Mouse (Mus musculus) midbrain, embryonic 15.5 days (tissue): Measurements from ENCODE around the gene Spon1. TPM values are rescaled to one million over a fixed set of nuclear protein-coding genes. Genes with fewer than 3 reads are reported as not detected.

Source experiments
- ATAC-seq: fragments of 200-750 bp; cut with Nextera tagmentation; replicated peaks from 2 replicates; pipeline ENCODE4 v1.8.0; 2017; ENCODE audit warnings: moderate TSS enrichment
- H3K27ac ChIP-seq: fragments of 300-500 bp; sonication (generic); 2 replicates; pipeline ENCODE4 v1.5.1; 2015; ENCODE audit warnings: mild to moderate bottlenecking, inconsistent platforms
- H3K27me3 ChIP-seq: fragments of 300-500 bp; sonication (generic); replicated peaks from 2 replicates; pipeline ENCODE4 v1.6.1; 2015; ENCODE audit warnings: inconsistent platforms
- H3K36me3 ChIP-seq: fragments of 300-500 bp; sonication (generic); replicated peaks from 2 replicates; pipeline ENCODE4 v1.6.1; 2015; ENCODE audit warnings: inconsistent platforms
- H3K4me1 ChIP-seq: fragments of 300-500 bp; sonication (generic); 2 replicates; pipeline ENCODE4 v1.6.1; 2015; ENCODE audit warnings: inconsistent platforms
- H3K4me2 ChIP-seq: fragments of 300-500 bp; sonication (generic); 2 replicates; pipeline ENCODE4 v1.6.1; 2015; ENCODE audit warnings: inconsistent platforms, mild to moderate bottlenecking, moderate library complexity
- H3K4me3 ChIP-seq: fragments of 300-500 bp; sonication (generic); 2 replicates; pipeline ENCODE4 v1.5.1; 2015; ENCODE audit warnings: mild to moderate bottlenecking, inconsistent platforms
- H3K9ac ChIP-seq: fragments of 300-500 bp; sonication (generic); 2 replicates; pipeline ENCODE4 v1.6.1; 2015; ENCODE audit warnings: mild to moderate bottlenecking, inconsistent platforms
- H3K9me3 ChIP-seq: fragments of 300-500 bp; sonication (generic); 2 replicates; pipeline ENCODE4 v1.6.1; 2016; ENCODE audit warnings: inconsistent platforms
- WGBS: fragments of 180-500 bp; shearing (Covaris S2); methylation state at CpG from one replicate; pipeline ENCODE4 v1.1.7; 2015; ENCODE audit warnings: mixed read lengths; 5-methylcytosine and 5-hydroxymethylcytosine counted together
- polyA plus RNA-seq: library from polyadenylated mRNA; unstranded; fragments of >200 nt; fragmentation: Nextera tagmentation; extraction: Ambion mirVana; gene quantifications from 2 replicates; pipeline ENCODE4 v1.2.1, GENCODE M21; 2015

The Spon1 gene
- polyA plus RNA-seq, 1 experiment from 2014 or later: 47.2 TPM

- Histone ChIP-seq H3K4me3 (no peak overlapping the region), H3K27ac (no peak overlapping the region), H3K9me3 (no peaks in the 10 kb centered on the region), H3K4me2 (no peak overlapping the region), H3K9ac (no peak overlapping the region), H3K27me3 (no peaks in the 10 kb centered on the region), H3K4me1 (peaks cover 16% of the 10 kb centered on the region), H3K36me3 (no peaks in the 10 kb centered on the region)
- WGBS: 46% methylated on average over 5 of the region's 5 CpGs
- no peak for ATAC-seq
Observed at GRCm38 (mm10) chr7:113825498-113826205, 59.9 kb downstream of the Spon1 start.

DNA sequence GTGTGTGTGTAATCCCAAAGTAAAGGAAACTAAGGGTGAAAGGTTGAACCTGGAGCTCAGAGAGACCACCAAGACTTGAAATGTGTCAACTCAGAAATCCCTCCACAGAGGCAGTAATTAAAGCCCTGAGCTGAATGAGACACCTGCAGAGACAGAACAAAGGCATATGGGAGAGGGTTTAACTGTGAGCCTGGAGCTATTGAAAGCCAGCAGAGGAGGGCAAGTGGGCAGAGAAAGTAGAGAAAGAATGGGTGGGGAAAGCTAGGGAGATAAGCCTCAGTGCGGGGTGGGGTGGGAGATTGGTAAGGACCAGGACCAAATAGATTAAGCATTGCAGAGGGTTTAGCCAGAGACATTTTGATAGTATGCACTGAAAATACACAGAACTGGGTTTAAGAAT lies 60.7 kb downstream of the Spon1 start:
- ATAC-seq: no peak
- Histone ChIP-seq H3K9ac (no peak overlapping the region), H3K4me1 (peaks cover 16% of the 10 kb centered on the region), H3K36me3 (no peaks in the 10 kb centered on the region), H3K4me3 (no peak overlapping the region), H3K27ac (no peak overlapping the region), H3K27me3 (no peaks in the 10 kb centered on the region), H3K4me2 (no peak overlapping the region), H3K9me3 (no peaks in the 10 kb centered on the region)
- 6% methylated on average over 1 of the region's 1 CpGs for WGBS

- no peaks in the 10 kb centered on the region for H3K27me3 ChIP-seq
- peaks cover 16% of the 10 kb centered on the region for H3K4me1 ChIP-seq
- H3K27ac ChIP-seq: no peak overlapping the region
- no peak overlapping the region for H3K4me2 ChIP-seq
- WGBS: 12% methylated on average over 2 of the region's 2 CpGs
- no peak overlapping the region for H3K4me3 ChIP-seq
- H3K9ac ChIP-seq: no peak overlapping the region
- no peaks in the 10 kb centered on the region for H3K36me3 ChIP-seq
- ATAC-seq: peak; percentile 39; the same call in 1 of the 2 replicates
- H3K9me3 ChIP-seq: no peaks in the 10 kb centered on the region
Observed at GRCm38 (mm10) chr7:113828122-113828571, 62.3 kb downstream of the Spon1 start.

GRCm38 (mm10) chr7:113828576-113828975 lies 62.8 kb downstream of the Spon1 start:
- no peak for ATAC-seq
- H3K4me2 ChIP-seq: no peak overlapping the region
- 28% methylated on average over 2 of the region's 2 CpGs for WGBS
- H3K4me3 ChIP-seq: no peak overlapping the region
- H3K36me3 ChIP-seq: no peaks in the 10 kb centered on the region
- H3K9me3 ChIP-seq: no peaks in the 10 kb centered on the region
- peaks cover 16% of the 10 kb centered on the region for H3K4me1 ChIP-seq
- H3K27me3 ChIP-seq: no peaks in the 10 kb centered on the region
- H3K27ac ChIP-seq: no peak overlapping the region
- no peak overlapping the region for H3K9ac ChIP-seq

- no peak overlapping the region for H3K4me3 ChIP-seq
- no peak for ATAC-seq
- no peaks in the 10 kb centered on the region for H3K9me3 ChIP-seq
- no peak overlapping the region for H3K9ac ChIP-seq
- H3K27ac ChIP-seq: no peak overlapping the region
- H3K4me1 ChIP-seq: no peaks in the 10 kb centered on the region
- no peaks in the 10 kb centered on the region for H3K27me3 ChIP-seq
- WGBS: 86% methylated on average over 4 of the region's 4 CpGs
- H3K36me3 ChIP-seq: no peaks in the 10 kb centered on the region
- H3K4me2 ChIP-seq: no peak overlapping the region
Observed at GRCm38 (mm10) chr7:113837151-113837550, 71.4 kb downstream of the Spon1 start.

GRCm38 (mm10) chr7:113839431-113839830 lies 73.6 kb downstream of the Spon1 start:
- H3K4me2 ChIP-seq: no peak overlapping the region
- 77% methylated on average over 8 of the region's 8 CpGs for WGBS
- H3K4me3 ChIP-seq: no peak overlapping the region
- no peak overlapping the region for H3K9ac ChIP-seq
- no peak for ATAC-seq
- H3K4me1 ChIP-seq: no peaks in the 10 kb centered on the region
- no peak overlapping the region for H3K27ac ChIP-seq
- H3K36me3 ChIP-seq: no peaks in the 10 kb centered on the region
- no peaks in the 10 kb centered on the region for H3K27me3 ChIP-seq
- no peaks in the 10 kb centered on the region for H3K9me3 ChIP-seq

- 83% methylated on average over 2 of the region's 2 CpGs for WGBS
- no peak for ATAC-seq
- H3K27me3 ChIP-seq: no peaks in the 10 kb centered on the region
Observed at GRCm38 (mm10) chr7:113841521-113841920, 75.7 kb downstream of the Spon1 start.

DNA sequence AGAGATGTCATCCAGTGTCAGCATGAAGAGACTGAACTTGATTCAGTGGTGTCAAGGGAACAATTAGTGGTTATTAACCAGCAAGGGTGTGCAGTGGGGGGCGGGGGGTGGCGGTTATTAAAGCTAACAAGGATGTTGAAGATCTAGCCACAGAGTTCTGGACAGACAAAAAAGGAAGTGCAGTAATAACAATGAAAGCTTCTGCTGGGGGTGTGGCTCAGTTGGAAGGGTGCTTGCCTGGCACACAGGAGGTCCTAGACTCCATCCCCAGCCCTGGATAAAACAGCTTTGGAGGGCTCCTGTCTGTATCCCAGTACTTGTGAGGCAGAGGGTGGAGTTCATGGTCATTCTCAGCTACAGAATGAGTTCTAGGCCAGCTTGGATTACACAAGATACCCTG lies 77.4 kb downstream of the Spon1 start:
- H3K27me3 ChIP-seq: no peaks in the 10 kb centered on the region
- no peak overlapping the region for H3K9ac ChIP-seq
- no peaks in the 10 kb centered on the region for H3K9me3 ChIP-seq
- no peak overlapping the region for H3K4me3 ChIP-seq
- no peak overlapping the region for H3K27ac ChIP-seq
- no peak for ATAC-seq
- H3K4me2 ChIP-seq: no peak overlapping the region
- no peaks in the 10 kb centered on the region for H3K36me3 ChIP-seq
- H3K4me1 ChIP-seq: no peaks in the 10 kb centered on the region
- 76% methylated on average over 2 of the region's 2 CpGs for whole genome bisulfite sequencing

More at GRCm38 (mm10) chr7:113841521-113841920, 75.7 kb downstream of the Spon1 start:
- H3K9ac ChIP-seq: no peak overlapping the region
- H3K27ac ChIP-seq: no peak overlapping the region
- no peaks in the 10 kb centered on the region for H3K4me1 ChIP-seq
- no peaks in the 10 kb centered on the region for H3K9me3 ChIP-seq
- H3K4me2 ChIP-seq: no peak overlapping the region
- H3K4me3 ChIP-seq: no peak overlapping the region
- no peaks in the 10 kb centered on the region for H3K36me3 ChIP-seq

DNA sequence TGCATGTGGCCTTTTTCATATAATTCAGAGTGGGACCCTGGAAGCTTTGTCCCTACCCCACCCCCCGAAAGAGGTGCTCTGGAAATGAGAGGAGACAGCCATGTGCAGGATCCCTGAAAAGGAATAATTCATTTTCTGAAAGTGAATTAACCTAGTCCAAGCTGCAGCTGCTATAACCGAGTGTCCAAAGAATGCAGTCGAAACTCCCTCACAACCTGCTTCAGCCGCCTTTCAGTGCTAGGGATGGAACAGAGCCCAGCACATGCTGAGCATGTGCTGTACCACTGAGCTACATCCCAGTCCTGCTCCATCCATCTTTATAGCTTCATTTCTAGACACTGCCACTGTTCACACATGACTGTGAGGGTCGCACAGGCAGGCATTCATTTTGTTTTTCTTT lies 79.4 kb downstream of the Spon1 start:
- 66% methylated on average over 5 of the region's 5 CpGs for WGBS
- no peak overlapping the region for H3K4me3 ChIP-seq
- H3K27ac ChIP-seq: no peak overlapping the region
- no peak overlapping the region for H3K9ac ChIP-seq
- no peaks in the 10 kb centered on the region for H3K27me3 ChIP-seq
- no peaks in the 10 kb centered on the region for H3K9me3 ChIP-seq
- H3K4me2 ChIP-seq: no peak overlapping the region
- no peaks in the 10 kb centered on the region for H3K4me1 ChIP-seq
- ATAC-seq: no peak
- no peaks in the 10 kb centered on the region for H3K36me3 ChIP-seq

DNA sequence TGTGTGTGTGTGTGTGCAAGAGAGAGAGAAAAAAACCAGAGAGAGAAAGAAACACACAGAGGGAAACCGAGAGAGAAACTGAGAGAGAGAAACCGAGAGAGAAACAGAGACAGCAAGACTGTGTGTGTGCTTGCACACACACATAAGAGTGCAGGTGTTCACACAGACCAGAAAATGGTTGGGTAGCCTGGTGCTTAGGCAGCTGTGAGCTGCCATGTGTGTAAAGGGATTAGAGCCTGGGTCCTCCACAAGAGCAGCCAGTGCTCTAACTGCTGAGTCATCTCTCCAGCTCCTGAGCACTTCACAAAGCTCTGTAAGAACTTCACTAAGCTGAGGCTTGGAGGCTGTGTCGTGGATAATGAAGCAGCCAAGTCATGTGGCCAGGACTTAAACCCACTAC lies 80.8 kb downstream of the Spon1 start:
- Histone ChIP-seq H3K4me3 (no peak overlapping the region), H3K4me1 (no peaks in the 10 kb centered on the region), H3K36me3 (no peaks in the 10 kb centered on the region), H3K9ac (no peak overlapping the region), H3K27me3 (no peaks in the 10 kb centered on the region), H3K9me3 (no peaks in the 10 kb centered on the region), H3K27ac (no peak overlapping the region), H3K4me2 (no peak overlapping the region)
- ATAC-seq: no peak
- 34% methylated on average over 3 of the region's 3 CpGs for WGBS

- Histone ChIP-seq H3K27me3 (no peaks in the 10 kb centered on the region), H3K4me2 (no peak overlapping the region), H3K4me1 (no peaks in the 10 kb centered on the region), H3K4me3 (no peak overlapping the region), H3K9ac (no peak overlapping the region), H3K36me3 (no peaks in the 10 kb centered on the region), H3K27ac (no peak overlapping the region), H3K9me3 (no peaks in the 10 kb centered on the region)
- ATAC-seq: no peak
- 87% methylated on average over 7 of the region's 7 CpGs for WGBS
Observed at GRCm38 (mm10) chr7:113847041-113847819, 81.4 kb downstream of the Spon1 start.

DNA sequence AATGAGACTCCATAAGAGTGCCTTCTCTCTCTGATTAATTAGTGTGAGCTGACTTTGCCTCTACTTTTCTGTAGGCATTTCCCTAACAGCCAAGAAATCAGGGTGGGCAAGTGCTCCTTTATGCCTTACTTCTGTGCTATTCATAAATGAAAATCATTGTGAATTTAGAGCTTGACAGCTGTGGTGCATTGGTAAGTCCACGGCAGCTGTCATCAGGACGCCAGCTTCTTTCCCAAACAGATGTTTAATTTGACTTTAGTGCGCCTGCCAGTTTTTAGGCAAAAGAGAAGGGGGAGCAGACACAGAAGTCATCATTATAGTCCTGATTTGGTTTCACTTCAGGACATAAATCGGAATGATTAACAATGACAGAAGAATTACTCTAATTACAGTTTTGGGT lies 84.6 kb downstream of the Spon1 start:
- whole genome bisulfite sequencing: 67% methylated on average over 4 of the region's 4 CpGs
- ATAC-seq: no peak

DNA sequence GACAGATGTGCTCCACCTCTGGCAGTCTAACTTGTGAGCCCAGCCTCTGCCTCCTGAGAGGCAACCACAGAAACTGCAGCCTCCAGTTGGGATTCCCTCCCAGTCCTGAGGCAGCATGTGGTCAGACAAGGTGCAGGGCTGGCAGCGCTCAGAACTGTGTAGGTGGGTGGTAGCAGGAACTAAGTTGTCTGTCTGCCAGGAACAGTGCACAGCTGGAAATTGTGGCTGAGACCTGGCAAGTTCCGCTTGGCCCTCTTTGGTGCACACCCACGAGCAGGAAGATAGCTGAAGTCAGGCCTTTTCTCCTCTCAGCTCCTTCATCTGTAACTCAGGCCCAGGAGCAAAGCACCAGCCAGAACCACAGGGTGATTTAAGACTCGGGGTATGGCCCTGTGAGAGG lies 89.6 kb downstream of the Spon1 start:
- Histone ChIP-seq H3K4me1 (no peaks in the 10 kb centered on the region), H3K27ac (no peak overlapping the region), H3K4me3 (no peak overlapping the region), H3K4me2 (no peak overlapping the region), H3K9ac (no peak overlapping the region), H3K9me3 (no peaks in the 10 kb centered on the region), H3K27me3 (no peaks in the 10 kb centered on the region), H3K36me3 (no peaks in the 10 kb centered on the region)
- 78% methylated on average over 4 of the region's 4 CpGs for WGBS
- no peak for ATAC-seq

More for the DNA sequence above, 84.6 kb downstream of the Spon1 start:
- Histone ChIP-seq H3K9ac (no peak overlapping the region), H3K36me3 (no peaks in the 10 kb centered on the region), H3K4me2 (no peak overlapping the region), H3K27me3 (no peaks in the 10 kb centered on the region), H3K4me1 (no peaks in the 10 kb centered on the region), H3K27ac (no peak overlapping the region), H3K4me3 (no peak overlapping the region), H3K9me3 (no peaks in the 10 kb centered on the region)
